Mouse (Mus musculus): Measurements from ENCODE around the gene Csnk1g1. TPM values are rescaled to one million over a fixed set of nuclear protein-coding genes. Genes with fewer than 3 reads are reported as not detected.

Gene Csnk1g1
- polyA plus RNA-seq, 1 experiment from 2014 or later, result 25.3 TPM

GRCm38 (mm10) chr9:66060986-66061385 lies 152.3 kb downstream of the Csnk1g1 start:
- Histone ChIP-seq H3K4me1 (peaks cover 19% of the 10 kb centered on the region), H3K27me3 (replicated peaks) (no peaks in the 10 kb centered on the region), H3K36me3 (replicated peaks) (peaks cover 26% of the 10 kb centered on the region), H3K4me3 (peak overlapping the region; percentile 83), H3K27ac (no peak overlapping the region), H3K9me3 (no peaks in the 10 kb centered on the region), H3K4me2 (peak overlapping the region; percentile 66), H3K9ac (peak overlapping the region; percentile 95)
- ATAC-seq (replicated peaks), result no peak
- WGBS, result 24% methylated on average over 4 of the region's 4 CpGs

DNA sequence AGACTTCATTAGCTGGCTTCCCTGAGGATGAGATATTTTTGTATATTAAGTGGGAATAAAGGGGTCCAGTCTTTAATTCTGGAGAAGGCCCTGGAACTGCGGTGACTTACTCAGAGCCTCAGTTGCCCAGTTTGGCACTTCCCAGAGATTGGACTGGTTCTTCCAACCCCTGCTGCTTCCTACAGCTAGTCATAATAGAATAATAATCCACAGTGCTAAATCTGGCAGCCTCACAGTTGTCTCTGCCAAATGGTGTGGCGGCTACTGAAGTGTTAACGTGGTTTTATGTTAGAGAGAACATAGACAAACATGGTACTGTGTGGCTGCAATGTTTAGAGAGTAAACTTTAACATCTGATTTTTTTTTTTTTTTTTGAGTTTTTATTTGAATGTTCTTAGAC lies 152.9 kb downstream of the Csnk1g1 start:
- H3K27me3 ChIP-seq (replicated peaks), result no peaks in the 10 kb centered on the region
- H3K27ac ChIP-seq, result no peak overlapping the region
- WGBS, result 83% methylated on average over 3 of the region's 3 CpGs
- peaks cover 19% of the 10 kb centered on the region for H3K4me1 ChIP-seq
- H3K4me3 ChIP-seq, result peak overlapping the region; percentile 83; the same call in 1 of the 2 replicates
- no peak for ATAC-seq (replicated peaks)
- 0 out of 2 replicates have a peak overlapping the region, but pooled peaks have one; percentile 12 for H3K9ac ChIP-seq
- no peaks in the 10 kb centered on the region for H3K9me3 ChIP-seq
- H3K36me3 ChIP-seq (replicated peaks), result peaks cover 33% of the 10 kb centered on the region
- H3K4me2 ChIP-seq, result peak overlapping the region; percentile 66

DNA sequence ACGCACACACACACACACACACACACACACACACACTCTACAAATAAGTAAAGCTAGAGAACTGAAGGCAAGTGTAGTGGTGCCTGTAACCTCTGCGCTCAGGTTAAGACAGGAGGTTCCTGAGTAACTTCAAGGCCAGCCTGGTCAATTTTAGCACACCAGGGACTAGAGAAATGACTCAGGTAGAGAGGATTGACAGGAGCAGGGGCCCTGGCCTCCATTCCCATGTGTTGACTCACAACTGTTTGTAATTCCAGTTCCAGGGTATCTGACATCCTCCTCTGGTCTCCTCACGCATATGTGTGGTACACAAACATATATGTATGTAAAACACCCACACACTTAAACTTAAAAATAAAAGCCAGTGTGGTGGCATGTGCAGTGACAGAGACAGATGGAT lies 154.7 kb downstream of the Csnk1g1 start:
- Histone ChIP-seq H3K27me3 (replicated peaks) (peaks cover 15% of the 10 kb centered on the region), H3K9ac (no peak overlapping the region), H3K4me2 (no peak overlapping the region), H3K4me1 (peaks cover 20% of the 10 kb centered on the region), H3K36me3 (replicated peaks) (peaks cover 43% of the 10 kb centered on the region), H3K27ac (no peak overlapping the region), H3K4me3 (no peak overlapping the region), H3K9me3 (no peaks in the 10 kb centered on the region)
- WGBS, result 97% methylated on average over 3 of the region's 3 CpGs
- no peak for ATAC-seq (replicated peaks)

- Histone ChIP-seq H3K9ac (no peak overlapping the region), H3K27ac (no peak overlapping the region), H3K4me2 (no peak overlapping the region), H3K4me3 (no peak overlapping the region), H3K27me3 (replicated peaks) (peaks cover 24% of the 10 kb centered on the region), H3K9me3 (no peaks in the 10 kb centered on the region), H3K36me3 (replicated peaks) (peaks cover 43% of the 10 kb centered on the region), H3K4me1 (peaks cover 26% of the 10 kb centered on the region)
- ATAC-seq (replicated peaks), result no peak
- 94% methylated on average over 11 of the region's 11 CpGs for WGBS
These were observed 155.6 kb downstream of the Csnk1g1 start for GRCm38 (mm10) chr9:66064316-66064715.

DNA sequence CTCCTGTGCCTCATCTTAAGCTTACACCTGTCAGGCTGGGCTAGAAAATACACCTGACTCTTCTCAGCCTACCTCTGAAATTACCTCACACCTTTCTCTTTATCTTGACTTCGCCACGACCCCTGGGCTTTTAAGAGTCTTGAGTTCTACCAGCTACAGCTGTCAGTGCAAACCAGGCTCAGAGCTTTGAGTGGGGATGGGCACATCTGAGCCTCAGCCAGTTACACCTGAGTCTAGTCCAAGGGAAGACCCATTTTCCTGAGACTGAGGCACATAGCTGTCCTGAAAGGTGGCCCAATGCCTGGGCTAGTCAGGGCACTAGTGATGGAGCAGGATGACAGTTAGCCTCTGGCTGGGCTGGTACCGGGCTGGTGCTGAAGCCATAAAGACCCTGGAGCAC lies 158.1 kb downstream of the Csnk1g1 start:
- no peak overlapping the region for H3K9ac ChIP-seq
- H3K9me3 ChIP-seq, result no peaks in the 10 kb centered on the region
- H3K36me3 ChIP-seq (replicated peaks), result peaks cover 43% of the 10 kb centered on the region
- H3K4me1 ChIP-seq, result peaks cover 12% of the 10 kb centered on the region
- H3K4me2 ChIP-seq, result no peak overlapping the region
- ATAC-seq (replicated peaks), result no peak
- H3K4me3 ChIP-seq, result no peak overlapping the region
- H3K27me3 ChIP-seq (replicated peaks), result peaks cover 39% of the 10 kb centered on the region
- H3K27ac ChIP-seq, result no peak overlapping the region
- 94% methylated on average over 3 of the region's 3 CpGs for WGBS

GRCm38 (mm10) chr9:66067542-66067941 lies 158.8 kb downstream of the Csnk1g1 start:
- Histone ChIP-seq H3K4me2 (no peak overlapping the region), H3K4me3 (no peak overlapping the region), H3K27me3 (replicated peaks) (peaks cover 39% of the 10 kb centered on the region), H3K9me3 (no peaks in the 10 kb centered on the region), H3K36me3 (replicated peaks) (peaks cover 43% of the 10 kb centered on the region), H3K4me1 (peaks cover 10% of the 10 kb centered on the region), H3K27ac (no peak overlapping the region), H3K9ac (no peak overlapping the region)
- ATAC-seq (replicated peaks), result no peak
- WGBS, result 17% methylated on average over 5 of the region's 5 CpGs

DNA sequence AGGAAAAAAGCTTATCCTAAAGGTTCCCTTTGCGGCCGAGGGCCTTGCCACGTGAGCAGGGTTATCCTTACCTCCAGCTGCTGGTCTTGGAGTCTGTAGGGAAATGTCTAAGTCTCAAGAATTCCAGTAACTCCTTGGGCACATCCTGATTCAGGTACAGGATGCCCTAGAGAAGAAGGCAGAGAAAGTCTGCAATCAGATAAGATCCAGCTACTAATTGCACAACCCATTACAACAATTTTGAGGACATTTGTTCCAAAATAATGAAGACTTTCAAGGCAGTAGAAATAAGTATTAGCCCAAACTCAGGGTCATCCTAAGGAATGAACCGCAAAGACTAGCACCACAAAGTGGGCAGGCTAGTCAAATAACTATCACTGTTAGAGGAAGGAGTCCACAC lies 159.3 kb downstream of the Csnk1g1 start:
- H3K4me1 ChIP-seq, result peaks cover 10% of the 10 kb centered on the region
- peaks cover 40% of the 10 kb centered on the region for H3K36me3 ChIP-seq (replicated peaks)
- H3K27ac ChIP-seq, result no peak overlapping the region
- H3K27me3 ChIP-seq (replicated peaks), result peaks cover 39% of the 10 kb centered on the region
- no peak overlapping the region for H3K4me2 ChIP-seq
- WGBS, result 57% methylated on average over 4 of the region's 4 CpGs
- no peak for ATAC-seq (replicated peaks)
- no peak overlapping the region for H3K9ac ChIP-seq
- no peak overlapping the region for H3K4me3 ChIP-seq
- no peaks in the 10 kb centered on the region for H3K9me3 ChIP-seq

DNA sequence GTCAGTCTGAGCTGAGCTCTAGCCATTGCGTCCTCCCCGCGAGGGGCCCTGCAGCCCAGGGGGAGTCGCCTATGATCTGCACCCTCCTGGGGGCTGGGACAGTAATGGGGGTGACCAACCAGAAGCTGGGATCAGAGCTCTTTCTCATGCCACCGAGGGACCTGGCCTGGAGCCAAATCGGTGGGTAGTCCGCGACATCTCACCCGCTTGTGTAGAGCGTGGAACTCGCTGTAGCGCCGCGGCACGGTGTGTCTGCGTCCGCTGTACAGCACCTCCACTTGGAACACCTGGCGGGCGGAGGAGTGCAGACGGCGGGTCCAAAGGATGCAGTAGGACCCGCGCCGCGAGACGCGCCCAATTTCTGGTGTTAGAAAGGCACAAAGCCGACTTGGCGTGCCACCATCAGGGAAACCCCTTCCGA lies 160.3 kb downstream of the Csnk1g1 start:
- peak; percentile 77 for ATAC-seq (replicated peaks)
- Histone ChIP-seq H3K27ac (no peak overlapping the region), H3K27me3 (replicated peaks) (peaks cover 39% of the 10 kb centered on the region), H3K4me1 (peaks cover 10% of the 10 kb centered on the region), H3K9me3 (no peaks in the 10 kb centered on the region), H3K9ac (peak overlapping the region; percentile 46), H3K36me3 (replicated peaks) (peaks cover 31% of the 10 kb centered on the region), H3K4me3 (peak overlapping the region; percentile 50), H3K4me2 (peak overlapping the region; percentile 81)
- 1% methylated on average over 30 of the region's 30 CpGs for WGBS

DNA sequence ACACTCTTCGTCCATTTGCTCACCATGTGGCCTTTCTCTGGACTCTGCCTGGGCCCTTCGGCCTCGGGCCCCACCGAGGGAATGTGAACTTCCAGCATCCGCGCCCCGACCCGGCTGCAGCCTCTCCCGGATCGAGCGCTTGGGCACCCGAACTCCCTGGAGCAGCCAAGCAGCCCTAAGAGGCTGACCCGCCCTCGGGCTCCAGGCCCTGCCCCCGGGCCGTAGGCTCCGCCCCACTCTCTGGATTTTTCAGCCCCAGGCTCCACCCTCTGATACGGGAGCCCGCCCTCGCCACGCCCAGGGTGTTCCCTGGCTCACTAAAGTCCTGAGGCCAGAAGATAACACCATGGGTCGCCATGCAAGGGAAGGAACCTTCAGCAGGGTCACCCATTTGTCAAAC lies 160.9 kb downstream of the Csnk1g1 start, which contains the start of gene Snx22:
Snx22 (minus strand) TSS at position 137 of the 400 bp plus-strand sequence.
- ATAC-seq (replicated peaks), result peak; percentile 90
- H3K9me3 ChIP-seq, result no peaks in the 10 kb centered on the region
- peak within 1 kb of the TSS; percentile 81 for H3K4me2 ChIP-seq
- H3K4me3 ChIP-seq, result peak within 1 kb of the TSS; percentile 50
- H3K9ac ChIP-seq, result peak within 1 kb of the TSS; percentile 46
- H3K4me1 ChIP-seq, result peaks cover 10% of the 10 kb centered on the region
- H3K36me3 ChIP-seq (replicated peaks), result peaks cover 27% of the 10 kb centered on the region
- peaks cover 39% of the 10 kb centered on the region for H3K27me3 ChIP-seq (replicated peaks)
- WGBS, result under 1% methylated on average over 22 of the region's 22 CpGs
- H3K27ac ChIP-seq, result no peak within 1 kb of the TSS

DNA sequence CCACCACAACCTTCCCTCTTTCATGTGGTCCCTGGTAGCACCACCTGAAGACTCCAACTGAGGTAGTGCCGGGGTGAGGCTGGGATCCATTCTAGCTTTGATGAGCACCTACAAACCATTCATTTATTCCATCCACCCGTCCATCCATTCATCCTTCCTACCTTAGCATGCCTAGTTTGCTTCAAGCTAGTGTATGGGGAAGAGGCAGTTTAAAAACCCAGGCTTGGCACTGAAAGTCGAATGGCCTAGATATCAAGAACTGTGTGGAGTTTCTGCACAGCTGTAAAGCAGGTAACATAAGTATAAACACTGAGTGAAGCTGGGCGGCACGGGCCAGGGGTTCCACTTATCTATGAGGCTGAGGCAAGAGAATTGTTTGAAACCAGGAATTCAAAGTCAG lies 161.4 kb downstream of the Csnk1g1 start:
- Histone ChIP-seq H3K9ac (no peak overlapping the region), H3K27ac (no peak overlapping the region), H3K4me1 (peaks cover 10% of the 10 kb centered on the region), H3K4me3 (peak overlapping the region; percentile 50; the same call in 1 of the 2 replicates), H3K9me3 (no peaks in the 10 kb centered on the region), H3K36me3 (replicated peaks) (peaks cover 25% of the 10 kb centered on the region), H3K27me3 (replicated peaks) (peaks cover 39% of the 10 kb centered on the region), H3K4me2 (no peak overlapping the region; the same call in 1 of the 2 replicates)
- WGBS, result 95% methylated on average over 5 of the region's 5 CpGs
- no peak for ATAC-seq (replicated peaks)

- Histone ChIP-seq H3K4me3 (no peak overlapping the region), H3K4me2 (no peak overlapping the region), H3K9ac (no peak overlapping the region), H3K9me3 (no peaks in the 10 kb centered on the region), H3K36me3 (replicated peaks) (no peaks in the 10 kb centered on the region), H3K4me1 (peaks cover 10% of the 10 kb centered on the region), H3K27ac (no peak overlapping the region), H3K27me3 (replicated peaks) (peaks cover 31% of the 10 kb centered on the region)
- 91% methylated on average over 7 of the region's 7 CpGs for WGBS
- ATAC-seq (replicated peaks), result no peak
These were observed 164.0 kb downstream of the Csnk1g1 start for GRCm38 (mm10) chr9:66072754-66073153.

GRCm38 (mm10) chr9:66078072-66078471 lies 169.3 kb downstream of the Csnk1g1 start:
- Histone ChIP-seq H3K4me3 (no peak overlapping the region), H3K4me2 (peak overlapping the region; percentile 29; the same call in 1 of the 2 replicates), H3K9ac (no peak overlapping the region), H3K36me3 (replicated peaks) (no peaks in the 10 kb centered on the region), H3K9me3 (no peaks in the 10 kb centered on the region), H3K27ac (no peak overlapping the region), H3K27me3 (replicated peaks) (no peaks in the 10 kb centered on the region), H3K4me1 (peaks cover 4% of the 10 kb centered on the region; the same call in 1 of the 2 replicates)
- 69% methylated on average over 3 of the region's 3 CpGs for WGBS
- no peak for ATAC-seq (replicated peaks)

DNA sequence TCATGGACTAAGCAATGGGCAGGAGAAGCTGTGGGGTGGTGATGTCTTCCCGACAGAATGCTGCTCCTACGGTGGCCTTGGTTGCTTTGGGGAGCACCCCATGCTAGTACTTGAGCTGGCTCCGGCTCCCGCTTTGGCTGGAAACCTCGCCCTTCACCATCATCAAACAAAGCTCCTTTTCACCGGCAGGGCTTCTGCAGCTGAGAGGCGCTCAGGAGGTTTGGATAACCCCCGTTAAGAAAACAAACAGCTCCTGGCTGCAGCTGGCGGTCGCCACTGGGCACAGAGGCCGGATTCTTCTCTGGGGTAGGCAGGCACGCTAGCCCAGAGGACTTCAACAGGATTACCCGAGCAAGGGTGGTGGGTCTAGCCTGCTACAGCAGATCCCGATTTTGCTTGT lies 169.8 kb downstream of the Csnk1g1 start:
- Histone ChIP-seq H3K4me2 (peak overlapping the region; percentile 29), H3K36me3 (replicated peaks) (no peaks in the 10 kb centered on the region), H3K27me3 (replicated peaks) (no peaks in the 10 kb centered on the region), H3K9me3 (no peaks in the 10 kb centered on the region), H3K9ac (no peak overlapping the region), H3K27ac (no peak overlapping the region), H3K4me1 (peaks cover 4% of the 10 kb centered on the region; the same call in 1 of the 2 replicates), H3K4me3 (no peak overlapping the region; the same call in 1 of the 2 replicates)
- WGBS, result 7% methylated on average over 14 of the region's 14 CpGs
- no peak for ATAC-seq (replicated peaks)

Measured in midbrain, embryonic 15.5 days (tissue).